Mouse (Mus musculus) erythroblast, adult 5-6 weeks (primary cell): ENCODE results near the gene Adamts14. TPM values are rescaled to one million over a fixed set of nuclear protein-coding genes. Genes with fewer than 3 reads are reported as not detected.

ENCODE experiments used
- ATAC-seq: replicated peaks from 2 replicates; pipeline ENCODE4 v1.8.0; 2016; ENCODE audit warnings: moderate number of reproducible peaks, mild to moderate bottlenecking, moderate TSS enrichment, inconsistent platforms; ENCODE audit not compliant: poor library complexity, low FRiP score, severe bottlenecking
- total RNA-seq, 2 experiments: library from RNA; stranded (forward) in 1 of 2; stranded (reverse) in 1 of 2; fragments of 150-400 nt in 1 of 2; fragments of 200-764, 138-1000 nt in 1 of 2; gene quantifications; 2 replicates each; pipeline versions ENCODE4 v1.2.3 to v1.2.4; 2015 to 2017; ENCODE audit warnings: low replicate concordance in 2 of 2

Gene Adamts14
- total RNA-seq, 2 experiments from 2014 or later, result not detected

DNA sequence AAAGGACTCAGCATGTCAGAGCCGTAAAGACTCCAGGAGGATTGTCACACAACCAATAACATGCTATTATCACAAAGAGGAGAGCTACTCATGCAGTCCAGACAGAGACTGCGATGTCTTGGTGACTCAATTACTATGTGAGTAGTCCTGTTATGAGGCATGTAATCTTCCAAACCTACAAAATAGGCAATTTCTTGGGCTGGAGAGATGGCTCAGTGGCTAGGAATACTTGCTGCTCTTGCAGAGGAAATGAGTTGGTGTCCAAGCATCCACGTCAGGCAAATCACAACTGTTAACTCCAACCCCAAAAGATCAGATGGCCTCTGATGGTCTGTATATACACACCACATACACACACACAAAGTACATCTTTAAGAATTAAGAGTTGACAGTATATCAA is 117.6 kb downstream of the Adamts14 start:
- no peak for ATAC-seq

DNA sequence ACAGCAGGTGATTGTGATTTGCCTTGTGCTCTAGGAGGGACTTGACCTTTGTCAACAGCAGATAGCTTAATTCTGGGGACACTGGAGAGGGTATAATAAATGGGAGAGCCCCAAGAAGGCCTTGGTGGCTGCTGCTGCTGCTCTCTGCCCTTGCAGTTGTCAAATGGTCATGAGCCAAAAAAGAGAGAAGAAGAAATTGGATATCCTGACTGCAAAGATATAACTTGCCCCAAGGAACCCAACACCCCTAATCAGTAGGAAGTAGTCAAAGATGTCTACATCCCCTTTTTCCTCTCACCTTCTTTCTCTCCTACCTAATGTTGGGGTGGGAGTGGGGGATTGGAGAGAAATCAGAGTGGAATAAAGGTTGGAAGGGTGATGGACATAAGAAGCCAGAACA is 121.1 kb downstream of the Adamts14 start:
- no peak for ATAC-seq

DNA sequence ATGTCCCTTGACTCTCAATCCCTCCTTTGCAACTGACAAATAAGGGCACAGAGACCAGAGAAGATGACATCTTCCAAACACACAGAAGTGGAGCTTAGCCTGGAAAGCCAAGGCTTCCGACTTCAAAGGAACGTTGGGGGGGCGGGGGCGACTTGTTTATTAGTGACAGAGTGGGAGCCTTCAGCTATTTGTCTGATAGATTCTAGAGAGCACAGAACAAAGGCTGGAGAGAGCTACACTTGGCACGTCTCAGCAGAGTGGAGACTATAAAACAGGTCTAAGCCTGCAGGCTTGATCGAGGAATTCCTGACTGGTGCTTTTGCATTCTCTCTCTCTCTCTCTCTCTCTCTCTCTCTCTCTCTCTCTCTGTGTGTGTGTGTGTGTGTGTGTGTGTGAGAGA is 122.6 kb downstream of the Adamts14 start:
- no peak for ATAC-seq

DNA sequence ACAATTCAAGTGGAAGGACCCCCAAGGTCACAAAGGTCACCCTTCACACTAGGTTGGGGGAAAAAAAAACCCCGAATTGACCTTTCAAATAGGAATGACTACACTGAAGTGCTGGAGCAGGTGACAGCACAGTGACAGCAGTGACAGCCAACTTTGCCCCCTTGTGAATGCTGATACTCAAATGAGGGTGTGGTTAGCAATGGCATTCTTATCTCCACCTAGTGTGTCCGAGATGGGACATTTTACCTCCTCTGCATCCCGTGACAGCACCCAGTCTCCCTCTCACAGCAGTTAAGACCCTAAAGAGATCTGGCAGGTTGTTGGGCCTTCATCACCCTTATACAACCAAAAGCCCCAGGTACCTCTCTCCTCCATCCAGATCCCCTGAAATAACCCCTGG is 123.8 kb downstream of the Adamts14 start:
- ATAC-seq, result 0 out of 2 replicates have a peak, but pooled peaks have one; percentile 22

DNA sequence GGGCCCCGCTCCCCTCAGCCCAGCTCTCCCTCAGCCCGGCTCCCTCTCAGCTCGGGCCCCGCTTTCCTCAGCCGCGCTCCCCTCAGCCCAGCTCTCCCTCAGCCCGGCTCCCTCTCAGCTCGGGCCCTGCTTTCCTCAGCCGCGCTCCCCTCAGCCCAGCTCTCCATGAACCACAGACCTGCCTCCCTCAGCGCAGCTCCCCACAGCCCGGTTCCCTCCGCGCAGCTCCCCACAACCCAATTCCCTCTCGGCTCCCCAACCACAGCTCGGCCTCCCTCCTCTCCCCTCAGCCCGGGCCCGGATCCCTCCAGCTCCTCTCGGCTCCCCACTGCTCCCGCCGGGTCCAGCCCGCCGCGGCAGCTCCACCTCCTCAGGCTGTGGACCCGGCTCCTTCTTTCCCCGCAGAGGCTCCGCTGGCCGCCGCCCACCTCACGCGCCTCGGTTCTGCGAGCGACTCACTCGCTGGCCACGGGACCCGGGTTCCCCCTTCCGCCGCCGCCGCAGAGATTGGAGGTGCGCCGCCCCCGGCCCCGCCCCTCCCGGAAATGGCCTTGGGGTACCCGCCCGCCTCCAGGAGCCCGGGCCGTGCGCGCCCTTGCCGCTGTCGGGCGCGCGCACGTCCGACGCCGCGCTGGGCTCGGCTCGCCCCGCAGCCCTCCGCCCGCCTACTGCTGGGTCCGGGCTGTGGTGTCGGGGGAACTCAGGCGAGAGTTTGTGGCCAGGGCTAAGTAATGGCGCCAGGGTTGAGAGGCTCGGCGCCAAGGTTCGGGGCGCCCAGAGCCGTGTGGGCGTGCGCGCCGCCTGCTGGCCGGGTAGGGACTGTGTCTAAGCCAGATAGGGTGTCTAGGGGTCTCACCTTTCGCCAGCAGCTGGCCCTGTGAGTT is 125.8 kb downstream of the Adamts14 start, which contains the start of gene Sgpl1:
Sgpl1 (minus strand) TSS at position 547 of the 884 bp plus-strand sequence.
- peak; percentile 81 for ATAC-seq

Other genes with a start within 250 kb of the Adamts14 start
- gene Pcbd1, start 184.1 kb downstream of the Adamts14 start, total RNA-seq (2015; ENCODE audit: low replicate concordance), result 1.7 TPM in 1 of 2 replicates, not detected in the other
- not detected in 2 replicates for gene Pcbd1, start 184.1 kb downstream of the Adamts14 start, total RNA-seq (2017; ENCODE audit: low replicate concordance)
- 7.1 and 26.1 TPM in 2 replicates for gene Sgpl1, start 125.7 kb downstream of the Adamts14 start, total RNA-seq (2015; ENCODE audit: low replicate concordance)
- gene Sgpl1, start 125.7 kb downstream of the Adamts14 start, total RNA-seq (2017; ENCODE audit: low replicate concordance), result 14.6 and 18.1 TPM in 2 replicates
- not detected in 2 replicates for gene Tbata, start 101.5 kb downstream of the Adamts14 start, total RNA-seq (2015; ENCODE audit: low replicate concordance)
- gene Tbata, start 101.5 kb downstream of the Adamts14 start, total RNA-seq (2017; ENCODE audit: low replicate concordance), result not detected in 2 replicates
- not detected in 2 replicates for gene Prf1, start 24.4 kb upstream of the Adamts14 start, total RNA-seq (2015; ENCODE audit: low replicate concordance)
- not detected in 2 replicates for gene Prf1, start 24.4 kb upstream of the Adamts14 start, total RNA-seq (2017; ENCODE audit: low replicate concordance)
- gene Pald1, start 110.1 kb upstream of the Adamts14 start, total RNA-seq (2015; ENCODE audit: low replicate concordance), result not detected in 2 replicates
- gene Pald1, start 110.1 kb upstream of the Adamts14 start, total RNA-seq (2017; ENCODE audit: low replicate concordance), result not detected in 2 replicates
- gene Nodal, start 144.5 kb upstream of the Adamts14 start, total RNA-seq (2015; ENCODE audit: low replicate concordance), result not detected in 2 replicates
- not detected in 2 replicates for gene Nodal, start 144.5 kb upstream of the Adamts14 start, total RNA-seq (2017; ENCODE audit: low replicate concordance)
- 67.2 and 101 TPM in 2 replicates for gene Eif4ebp2, start 179.2 kb upstream of the Adamts14 start, total RNA-seq (2015; ENCODE audit: low replicate concordance)
- 13.8 and 14.2 TPM in 2 replicates for gene Eif4ebp2, start 179.2 kb upstream of the Adamts14 start, total RNA-seq (2017; ENCODE audit: low replicate concordance)
- gene Lrrc20, start 202.4 kb upstream of the Adamts14 start, total RNA-seq (2015; ENCODE audit: low replicate concordance), result 1.3 and 2.1 TPM in 2 replicates
- 0.70 and 3.2 TPM in 2 replicates for gene Lrrc20, start 202.4 kb upstream of the Adamts14 start, total RNA-seq (2017; ENCODE audit: low replicate concordance)